Mouse (Mus musculus): Measurements from ENCODE around the gene Rspo4. TPM values are rescaled to one million over a fixed set of nuclear protein-coding genes. Genes with fewer than 3 reads are reported as not detected.

Gene Rspo4
- polyA plus RNA-seq (2021; fragmentation: Nextera tagmentation): 0.08 and 0.16 TPM in 2 replicates
- long read RNA-seq, experiment 1: 0 reads
- long read RNA-seq, experiment 2: 0 reads

DNA sequence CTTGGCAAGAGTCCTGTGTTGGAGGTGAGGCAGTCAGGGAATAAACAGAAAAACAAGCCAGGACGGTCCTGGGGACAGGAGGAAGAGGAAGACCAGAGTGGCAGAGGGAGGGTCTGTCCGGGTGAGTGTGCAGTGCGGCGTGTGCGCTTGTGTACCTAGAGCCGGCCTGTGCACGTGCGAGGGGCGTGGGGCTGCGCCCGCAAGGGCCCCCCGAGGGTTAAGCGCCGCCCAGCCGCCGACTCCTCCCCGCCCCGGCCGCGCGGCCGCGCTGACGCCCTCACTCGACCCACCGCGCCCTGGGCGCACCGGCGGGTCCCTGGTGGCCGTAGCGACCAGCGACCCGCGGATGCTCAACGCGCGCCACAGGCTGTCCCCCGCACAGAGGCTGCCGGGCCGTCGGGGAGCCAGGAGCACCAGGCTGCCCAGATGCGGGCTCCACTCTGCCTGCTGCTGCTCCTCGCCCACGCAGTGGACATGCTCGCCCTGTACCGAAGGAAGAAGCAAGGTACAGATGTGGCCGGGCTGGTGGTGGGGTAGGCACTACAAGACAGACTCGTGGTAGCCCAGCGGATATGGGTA lies at the start of gene Rspo4:
Gene Rspo4, plus strand, starts transcription at position 280 of the 579 bp plus-strand sequence.

DNA sequence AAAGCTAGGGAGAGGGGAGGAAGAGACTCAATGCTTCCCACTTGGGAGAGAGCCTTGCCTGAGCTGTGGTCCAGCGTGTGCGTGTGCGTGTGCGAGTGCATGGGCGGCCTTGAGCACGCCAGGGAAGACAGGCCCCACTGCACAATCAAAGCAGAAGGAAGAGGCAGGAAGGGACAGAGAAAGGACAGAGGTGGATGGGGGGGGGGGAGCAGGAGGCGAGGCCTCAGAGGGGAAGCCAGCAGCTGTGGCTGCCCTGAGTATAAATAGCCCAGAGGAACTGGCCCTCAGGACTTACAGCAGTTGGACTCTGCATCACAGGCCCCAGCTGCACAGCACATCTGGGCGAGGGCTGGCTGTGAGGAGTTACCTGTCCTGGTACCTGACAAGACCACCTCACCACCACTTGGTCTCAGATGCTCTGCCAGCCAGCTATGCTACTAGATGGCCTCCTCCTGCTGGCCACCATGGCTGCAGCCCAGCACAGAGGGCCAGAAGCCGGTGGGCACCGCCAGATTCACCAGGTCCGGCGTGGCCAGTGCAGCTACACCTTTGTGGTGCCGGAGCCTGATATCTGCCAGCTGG lies 68.3 kb downstream of the Rspo4 start, which contains the start of gene Angpt4:
Gene Angpt4, plus strand, starts transcription at position 292 of the 582 bp plus-strand sequence.

Other genes with a start within 250 kb of the Rspo4 start
- 75.6 and 102 TPM in 2 replicates for gene Snph, start 210.3 kb upstream of the Rspo4 start, polyA plus RNA-seq (2021; fragmentation: Nextera tagmentation)
- 0.14 and 0.16 TPM in 2 replicates for gene Rad21l, start 174.4 kb upstream of the Rspo4 start, polyA plus RNA-seq (2021; fragmentation: Nextera tagmentation)
- gene Tmem74b, start 140.9 kb upstream of the Rspo4 start, polyA plus RNA-seq (2021; fragmentation: Nextera tagmentation): 6.7 and 7.1 TPM in 2 replicates
- gene Psmf1, start 98.7 kb upstream of the Rspo4 start, polyA plus RNA-seq (2021; fragmentation: Nextera tagmentation): 37.8 and 42.5 TPM in 2 replicates
- gene Angpt4, start 68.3 kb downstream of the Rspo4 start, polyA plus RNA-seq (2021; fragmentation: Nextera tagmentation): 0.08 and 0.09 TPM in 2 replicates
- gene Fam110a, start 137.3 kb downstream of the Rspo4 start, polyA plus RNA-seq (2021; fragmentation: Nextera tagmentation): 10.7 and 12.9 TPM in 2 replicates
- gene Slc52a3, start 153.6 kb downstream of the Rspo4 start, polyA plus RNA-seq (2021; fragmentation: Nextera tagmentation): 2.5 and 2.6 TPM in 2 replicates
- gene Scrt2, start 238.6 kb downstream of the Rspo4 start, polyA plus RNA-seq (2021; fragmentation: Nextera tagmentation): 1.2 TPM in 2 replicates

All from layer of hippocampus, adult 6 months (tissue).